Mouse (Mus musculus) testis, adult 2 months (tissue): ENCODE data around the gene Mtus2. TPM values are rescaled to one million over a fixed set of nuclear protein-coding genes. Genes with fewer than 3 reads are reported as not detected.
A peak's percentile ranks its signal among the peaks of the same experiment; 100 is the strongest.

Source experiments
- H3K27ac ChIP-seq: fragments of 200-500 bp; 2 replicates; pipeline ENCODE4 v1.5.1; 2012; ENCODE audit warnings: low read depth, low read length; ENCODE audit not compliant: control insufficient read depth, insufficient read depth
- H3K27me3 ChIP-seq: fragments of 200-500 bp; 2 replicates; pipeline ENCODE4 v1.6.1; 2012; ENCODE audit warnings: mild to moderate bottlenecking, low read length, moderate library complexity; ENCODE audit not compliant: control insufficient read depth, insufficient read depth
- H3K36me3 ChIP-seq: fragments of 200-500 bp; 2 replicates; pipeline ENCODE4 v1.6.1; 2012; ENCODE audit warnings: mild to moderate bottlenecking, low read length; ENCODE audit not compliant: control insufficient read depth, insufficient read depth
- H3K4me1 ChIP-seq: fragments of 200-500 bp; 2 replicates; pipeline ENCODE4 v1.6.1; 2012; ENCODE audit warnings: low read length; ENCODE audit not compliant: control insufficient read depth, insufficient read depth
- H3K4me3 ChIP-seq: fragments of 200-500 bp; 2 replicates; pipeline ENCODE4 v1.5.1; 2012; ENCODE audit warnings: low read depth, mild to moderate bottlenecking, low read length, moderate library complexity, mixed read lengths; ENCODE audit not compliant: control insufficient read depth
- CTCF ChIP-seq: fragments of 200-500 bp; IDR thresholded peaks from 2 replicates; pipeline ENCODE4 v1.5.1; 2012; ENCODE audit warnings: low read depth, mild to moderate bottlenecking, inconsistent platforms, low read length, moderate library complexity; ENCODE audit not compliant: control insufficient read depth, insufficient read depth, insufficient replicate concordance
- POLR2A ChIP-seq: fragments of 200-500 bp; IDR thresholded peaks from 2 replicates; pipeline ENCODE4 v1.6.1; 2012; ENCODE audit warnings: low read depth, mild to moderate bottlenecking, inconsistent platforms, low read length, moderate library complexity; ENCODE audit not compliant: control insufficient read depth
- polyA plus RNA-seq: library from polyadenylated mRNA; depleted of rRNA; stranded (reverse); fragments of >200 nt; gene quantifications from 2 replicates; pipeline ENCODE4 v1.2.3, GENCODE M21; 2012

Gene Mtus2
- polyA plus RNA-seq, 1 experiment = 1.8 TPM

DNA sequence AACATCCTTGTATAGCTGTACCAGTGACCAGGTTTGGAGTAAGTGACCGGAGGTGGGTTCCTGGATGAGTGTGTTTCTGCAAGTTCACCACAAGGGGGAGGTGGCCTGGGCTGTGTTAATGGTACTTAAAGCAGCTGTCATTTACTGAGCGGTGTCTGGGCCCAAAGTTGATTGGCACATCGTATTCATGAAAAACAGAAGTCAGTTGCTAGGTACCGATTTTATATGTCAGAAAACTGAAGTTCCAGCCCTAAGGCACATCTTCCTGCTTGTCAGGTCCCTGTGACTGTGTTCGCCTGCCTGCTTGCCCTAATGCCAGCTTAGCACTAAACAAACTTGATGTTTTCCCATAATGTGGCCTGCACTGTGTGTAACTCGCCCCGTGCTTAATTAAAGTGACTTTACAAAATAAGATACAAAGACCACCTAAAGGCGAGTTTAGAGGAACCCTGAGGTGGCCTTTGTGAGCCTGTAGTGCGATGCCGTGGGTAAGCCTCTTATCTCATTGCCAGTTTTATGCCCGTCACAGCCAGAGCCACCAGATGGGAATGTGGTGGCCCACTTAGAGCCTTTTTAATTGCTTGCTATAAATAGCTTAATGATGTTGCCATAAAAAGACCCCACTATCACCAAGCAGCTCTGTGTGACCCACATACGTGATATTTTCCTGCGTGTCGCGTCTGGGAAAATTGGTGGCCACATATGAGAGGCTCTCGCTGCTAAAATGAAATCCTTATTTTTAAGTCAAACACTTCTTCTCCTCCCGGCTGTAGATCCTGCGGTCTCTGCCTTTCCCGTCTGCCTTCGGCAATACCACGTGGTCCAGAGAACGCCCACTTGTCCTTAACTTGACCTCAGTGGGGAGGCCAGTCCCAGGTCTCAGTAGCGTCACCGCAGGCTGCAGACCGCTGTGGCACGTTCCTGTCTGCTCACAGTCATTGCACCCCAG lies 69.6 kb downstream of the Mtus2 start:
- H3K27me3 ChIP-seq = no peaks in the 10 kb centered on the region
- no peak overlapping the region for H3K27ac ChIP-seq
- H3K4me1 ChIP-seq = peaks cover 3% of the 10 kb centered on the region; the same call in 1 of the 2 replicates
- no peak overlapping the region; the same call in 1 of the 2 replicates for H3K4me3 ChIP-seq
- no peaks in the 10 kb centered on the region for H3K36me3 ChIP-seq
- TF ChIP-seq CTCF = no peak
- TF ChIP-seq POLR2A = no peak

DNA sequence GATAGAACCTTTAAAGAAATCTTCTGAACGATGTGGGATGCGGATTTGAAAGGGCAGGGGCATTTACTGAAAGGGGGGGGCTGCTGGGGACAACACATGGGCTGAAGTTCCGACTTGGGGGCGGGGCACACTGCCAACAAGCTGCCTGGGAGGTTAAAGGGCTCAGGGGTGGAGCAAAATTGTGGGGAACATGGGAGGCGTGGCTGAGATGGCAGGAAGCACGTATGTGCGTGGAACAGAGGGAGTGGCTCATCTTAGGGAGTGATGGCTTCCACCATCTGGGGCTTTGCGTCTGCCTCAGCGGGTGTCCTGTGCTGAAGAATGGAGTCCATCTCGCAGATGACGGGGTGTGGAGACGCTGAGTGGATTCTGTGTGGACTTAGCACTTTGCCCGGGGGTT lies 70.9 kb downstream of the Mtus2 start:
- Histone ChIP-seq H3K36me3 (no peaks in the 10 kb centered on the region), H3K27me3 (no peaks in the 10 kb centered on the region), H3K4me3 (peak overlapping the region; percentile 7; the same call in 1 of the 2 replicates), H3K4me1 (peaks cover 3% of the 10 kb centered on the region; the same call in 1 of the 2 replicates), H3K27ac (no peak overlapping the region)
- no peak for TF ChIP-seq CTCF
- no peak for TF ChIP-seq POLR2A

DNA sequence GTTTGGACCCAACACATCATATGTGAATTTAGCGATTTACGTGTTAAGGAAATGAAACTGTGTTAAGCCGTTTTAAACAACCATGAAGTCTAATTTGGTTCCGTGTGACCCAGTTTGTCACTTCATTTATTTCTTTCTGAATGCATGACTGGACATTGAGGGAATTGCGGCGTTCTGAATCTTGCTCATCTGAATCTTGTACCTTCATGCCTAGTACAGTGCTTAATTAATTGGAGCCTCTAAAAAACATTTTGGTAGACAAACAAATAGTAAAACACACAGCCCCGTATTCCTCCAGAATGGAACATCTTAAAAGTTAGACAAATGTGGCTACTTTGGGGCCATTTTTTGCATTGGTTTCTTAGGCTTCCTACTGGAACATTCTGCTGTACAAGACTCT lies 84.5 kb downstream of the Mtus2 start:
- no peaks in the 10 kb centered on the region for H3K4me1 ChIP-seq
- no peaks in the 10 kb centered on the region for H3K36me3 ChIP-seq
- H3K4me3 ChIP-seq = no peak overlapping the region
- no peaks in the 10 kb centered on the region for H3K27me3 ChIP-seq
- H3K27ac ChIP-seq = no peak overlapping the region
- TF ChIP-seq POLR2A (no peak), CTCF (no peak)

DNA sequence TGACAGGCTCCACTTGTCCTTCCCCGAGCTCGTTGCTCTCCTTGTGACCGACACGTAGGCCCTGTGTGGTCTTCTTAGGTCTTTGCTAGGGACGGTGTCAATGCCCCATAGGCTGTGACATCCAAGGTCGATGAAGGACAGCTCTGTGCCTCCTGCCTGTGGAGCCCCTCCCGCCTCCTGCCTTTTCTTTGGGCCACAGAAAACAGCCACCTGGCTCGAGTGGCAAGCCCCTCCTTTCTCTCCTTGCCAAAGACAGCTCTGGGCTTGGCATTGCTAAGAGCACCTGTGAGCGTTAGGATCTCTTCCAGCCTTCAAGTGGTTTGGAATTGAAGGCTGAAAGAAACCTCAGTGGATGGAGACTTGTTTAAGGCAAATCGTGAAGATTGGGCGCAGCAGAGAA lies 91.1 kb downstream of the Mtus2 start:
- H3K4me1 ChIP-seq = no peaks in the 10 kb centered on the region

DNA sequence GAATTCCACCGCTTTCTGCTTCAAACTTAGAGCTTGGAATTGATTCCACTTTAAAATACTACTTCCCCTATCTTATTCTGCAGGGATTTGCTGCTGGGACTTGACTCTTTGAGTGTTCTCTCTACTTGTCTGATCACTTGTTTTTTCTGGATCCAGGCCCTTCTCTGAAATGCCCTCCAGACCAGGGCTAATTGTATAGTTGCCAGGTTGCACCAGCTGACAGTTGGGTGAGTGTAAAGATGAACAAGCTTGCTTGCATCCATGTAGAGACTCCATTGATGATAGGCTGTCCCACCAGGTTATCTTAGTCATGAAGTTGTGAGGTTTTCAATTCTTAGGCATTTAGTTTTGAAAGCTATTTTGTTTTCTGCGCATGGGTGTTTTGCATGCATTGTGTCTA lies 92.2 kb downstream of the Mtus2 start:
- H3K4me3 ChIP-seq = no peak overlapping the region
- H3K36me3 ChIP-seq = no peaks in the 10 kb centered on the region
- H3K4me1 ChIP-seq = no peaks in the 10 kb centered on the region
- TF ChIP-seq POLR2A (no peak), CTCF (no peak)
- no peak overlapping the region for H3K27ac ChIP-seq
- H3K27me3 ChIP-seq = no peaks in the 10 kb centered on the region

More for the DNA sequence above, 91.1 kb downstream of the Mtus2 start:
- H3K4me3 ChIP-seq = no peak overlapping the region
- no peak overlapping the region for H3K27ac ChIP-seq
- no peaks in the 10 kb centered on the region for H3K27me3 ChIP-seq
- TF ChIP-seq CTCF (no peak), POLR2A (no peak)
- H3K36me3 ChIP-seq = no peaks in the 10 kb centered on the region

DNA sequence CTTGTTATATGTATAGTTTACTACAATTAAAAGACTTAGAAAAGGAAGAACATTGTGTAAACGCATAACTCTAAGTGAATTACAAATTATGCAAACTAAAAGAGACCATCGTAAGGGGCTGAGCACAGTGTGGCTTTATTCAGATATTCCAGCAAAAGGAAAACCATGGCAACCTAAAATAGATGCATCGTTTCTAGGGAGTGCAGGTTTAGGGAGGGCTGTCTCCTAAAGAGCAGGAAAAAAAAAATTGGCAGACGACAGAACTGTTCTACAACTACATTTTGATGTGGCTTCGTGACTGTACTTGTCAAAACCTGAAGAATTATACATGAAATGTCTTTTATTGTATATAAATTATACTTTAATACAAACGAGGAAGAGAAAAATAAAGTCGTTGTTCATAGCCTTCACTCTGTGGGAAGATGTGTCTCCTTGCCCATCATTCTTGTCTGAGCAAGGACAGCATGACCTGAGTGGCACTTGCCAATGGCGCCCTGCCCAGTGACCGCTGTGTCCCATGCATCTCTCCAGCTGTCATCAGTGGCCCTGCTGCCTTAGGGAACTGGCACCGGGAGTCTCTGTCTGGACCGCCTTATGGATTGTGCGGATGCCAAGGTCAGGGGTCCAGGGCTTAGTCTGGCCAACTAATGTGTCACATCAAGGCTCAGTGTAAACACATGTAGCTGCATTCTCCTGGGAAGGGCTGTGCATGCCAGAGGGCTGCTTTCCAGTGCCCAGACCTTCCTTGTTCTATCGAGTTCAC lies 95.9 kb downstream of the Mtus2 start:
- H3K4me1 ChIP-seq = no peaks in the 10 kb centered on the region
- H3K27ac ChIP-seq = no peak overlapping the region
- no peaks in the 10 kb centered on the region for H3K27me3 ChIP-seq
- TF ChIP-seq CTCF = no peak
- no peak for TF ChIP-seq POLR2A
- H3K36me3 ChIP-seq = no peaks in the 10 kb centered on the region
- no peak overlapping the region for H3K4me3 ChIP-seq

DNA sequence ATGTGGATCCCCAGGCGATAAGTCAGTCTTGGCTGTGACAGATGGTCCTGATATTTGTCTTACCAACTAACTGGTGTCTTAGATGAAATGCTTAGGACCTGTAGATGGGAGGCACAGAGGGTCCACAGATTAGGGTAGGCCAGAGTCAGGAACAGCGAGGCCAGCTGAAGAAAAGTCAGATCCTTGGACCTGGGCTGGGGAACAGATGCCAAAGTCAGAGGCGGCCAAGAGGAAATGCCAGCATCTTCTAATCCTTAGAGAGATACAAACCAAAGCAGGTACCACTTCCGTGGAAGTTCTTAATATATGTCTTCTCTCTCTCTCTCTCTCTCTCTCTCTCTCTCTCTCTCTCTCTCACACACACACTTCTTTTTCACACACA lies 96.5 kb downstream of the Mtus2 start:
- H3K4me1 ChIP-seq = no peaks in the 10 kb centered on the region
- TF ChIP-seq POLR2A (no peak), CTCF (no peak)
- H3K27ac ChIP-seq = no peak overlapping the region
- no peaks in the 10 kb centered on the region for H3K27me3 ChIP-seq
- H3K4me3 ChIP-seq = no peak overlapping the region
- no peaks in the 10 kb centered on the region for H3K36me3 ChIP-seq

DNA sequence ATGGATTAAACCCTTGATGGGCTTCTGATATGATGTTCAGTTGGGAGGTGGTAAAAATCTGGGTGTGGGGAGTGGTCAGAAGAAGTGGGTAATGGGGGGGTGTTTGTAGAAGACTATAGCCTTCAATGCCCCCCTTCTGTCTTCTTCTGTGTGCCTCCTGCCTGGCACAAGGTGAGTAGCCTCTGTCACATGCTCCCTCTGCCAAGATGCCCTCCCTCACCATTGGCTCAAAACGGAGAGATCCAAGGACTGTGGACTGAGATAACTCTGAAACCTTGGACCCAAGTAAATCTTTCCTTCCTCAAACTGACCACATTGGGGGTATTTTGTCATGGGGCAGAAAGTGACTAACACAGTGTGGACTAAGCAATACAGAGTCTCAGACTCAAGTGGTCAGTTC lies 99.7 kb downstream of the Mtus2 start:
- Histone ChIP-seq H3K4me1 (no peaks in the 10 kb centered on the region), H3K27me3 (no peaks in the 10 kb centered on the region), H3K4me3 (no peak overlapping the region), H3K27ac (no peak overlapping the region), H3K36me3 (no peaks in the 10 kb centered on the region)
- TF ChIP-seq POLR2A = no peak
- TF ChIP-seq CTCF = no peak
